Mouse (Mus musculus) liver, embryonic 14.5 days (tissue): ENCODE measurements around the gene Snai3.

Experiments used
- CTCF ChIP-seq: IDR thresholded peaks from 2 replicates; pipeline ENCODE4 v1.5.1; 2016; ENCODE audit warnings: antibody characterized with exemption, low read depth, control low read depth
- EP300 ChIP-seq: IDR thresholded peaks from 2 replicates; pipeline ENCODE4 v1.6.1; 2016; ENCODE audit warnings: antibody characterized with exemption, low read depth

GRCm38 (mm10) chr8:122442781-122443180 is 17.8 kb downstream of the Snai3 start:
- TF ChIP-seq CTCF (no peak), EP300 (no peak)
